Mouse (Mus musculus): ENCODE results near the gene Zfp526.

GRCm38 (mm10) chr7:25190806-25191205 lies 30.4 kb upstream of the Zfp526 start:
- TF ChIP-seq POLR2A (IDR thresholded peaks at IDR 0.05; ENCODE audit: low read depth, low read length) = no peak
- TF ChIP-seq CTCF (IDR thresholded peaks at IDR 0.05; ENCODE audit: extremely low read depth, insufficient read length, insufficient replicate concordance, low read depth, low read length) = no peak

Data from small intestine, adult 2 months (tissue).